Mouse (Mus musculus): ENCODE data around the gene Rgs6. TPM values are rescaled to one million over a fixed set of nuclear protein-coding genes. Genes with fewer than 3 reads are reported as not detected.

The Rgs6 gene
- total and polyA plus RNA-seq, 3 experiments: not detected

DNA sequence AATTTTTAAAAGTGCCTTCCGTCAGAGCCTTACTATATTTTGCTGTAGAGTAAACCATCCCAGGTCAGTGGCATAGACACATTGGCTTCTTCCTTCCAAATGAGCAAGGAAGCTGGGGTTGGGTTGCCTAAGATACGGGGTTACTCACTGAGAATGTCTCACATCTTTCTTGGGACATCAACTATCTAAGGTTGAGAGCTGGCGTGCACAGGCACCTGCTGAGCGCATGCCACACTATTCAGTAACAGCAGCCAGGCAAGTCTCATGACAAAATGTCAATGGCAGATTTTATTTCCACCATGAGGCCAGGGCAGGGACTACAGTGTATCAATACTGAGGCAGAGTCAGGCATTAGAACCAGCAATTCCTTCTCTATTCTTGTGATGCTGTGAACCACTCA is 394.6 kb downstream of the Rgs6 start:
- DNase-seq (ENCODE audit: extremely low read depth): no peak
- Histone ChIP-seq H3K4me3 (replicated peaks in 1 of 3; ENCODE audit: low read depth in 2 of 3, low read length in 2 of 3, poor library complexity in 1 of 3) (no peak overlapping the region), H3K9me3 (replicated peaks; ENCODE audit: low read length) (no peaks in the 10 kb centered on the region), H3K27me3 (replicated peaks) (no peaks in the 10 kb centered on the region), H3K9ac (ENCODE audit: insufficient read depth, low read depth) (no peak overlapping the region), H3K79me2 (replicated peaks; ENCODE audit: control insufficient read depth, extremely low read depth, insufficient read depth, poor library complexity, severe bottlenecking) (no peaks in the 10 kb centered on the region), H3K4me2 (ENCODE audit: insufficient read depth, low read depth, poor library complexity, severe bottlenecking) (no peak overlapping the region), H3K36me3 (replicated peaks in 1 of 2; ENCODE audit: control insufficient read depth in 1 of 2, insufficient read depth in 1 of 2, low read length in 1 of 2) (no peaks in the 10 kb centered on the region), H3K27ac (ENCODE audit: insufficient read depth, low read depth) (no peak overlapping the region), H3K4me1 (ENCODE audit: control insufficient read depth in 1 of 2, insufficient read depth in 2 of 2) (peaks cover 0 to 4% of the 10 kb centered on the region in 2 experiments; a peak in 2 of 4 replicates)
- in situ Hi-C loops (cut with MboI; ENCODE audit: low pct_ligation_motif_present, low pct_unique_long_range_greater_than_20kb, low sequenced_read_pairs): no loop called here
- dilution Hi-C loops (cut with MboI; ENCODE audit: extremely low pct_ligation_motif_present, extremely low pct_unique_long_range_greater_than_20kb, low sequenced_read_pairs): no loop called here
- no peak for TF ChIP-seq TBP (conservative IDR thresholded peaks at IDR 0.05; ENCODE audit: low read depth, low read length)
- TF ChIP-seq MAZ (IDR thresholded peaks at IDR 0.05; ENCODE audit: low read depth, low read length): no peak
- TF ChIP-seq NELFE (IDR thresholded peaks at IDR 0.05; ENCODE audit: low read depth, low read length): no peak
- TF ChIP-seq POLR2AphosphoS2 (IDR thresholded peaks at IDR 0.05; ENCODE audit: low read depth, low read length): no peak
- TF ChIP-seq NRF1 (IDR thresholded peaks at IDR 0.05; ENCODE audit: low read depth, low read length): no peak
- no peak for TF ChIP-seq ETS1 (conservative IDR thresholded peaks at IDR 0.05; ENCODE audit: low read depth, low read length)
- no peak for TF ChIP-seq E2F4 (IDR thresholded peaks at IDR 0.05; ENCODE audit: insufficient replicate concordance, low read depth, low read length)
- no peak for TF ChIP-seq GABPA (IDR thresholded peaks at IDR 0.05; ENCODE audit: insufficient replicate concordance, low read depth, low read length)
- TF ChIP-seq CHD2 (IDR thresholded peaks at IDR 0.05; ENCODE audit: low read length): no peak
- TF ChIP-seq JUND (conservative IDR thresholded peaks at IDR 0.05; ENCODE audit: low read depth, low read length): no peak
- TF ChIP-seq MEF2A (IDR thresholded peaks at IDR 0.05; ENCODE audit: borderline replicate concordance, low read depth, low read length): no peak
- TF ChIP-seq ZNF384 (IDR thresholded peaks at IDR 0.05; ENCODE audit: low read depth, low read length): no peak
- no peak for TF ChIP-seq MAX (IDR thresholded peaks at IDR 0.05; ENCODE audit: low read length)
- TF ChIP-seq EP300 (IDR thresholded peaks at IDR 0.05; ENCODE audit: low read length): no peak
- TF ChIP-seq ELF1 (IDR thresholded peaks at IDR 0.05; ENCODE audit: low read depth, low read length): no peak
- TF ChIP-seq TCF12 (IDR thresholded peaks at IDR 0.05; ENCODE audit: low read depth, low read length): no peak

DNA sequence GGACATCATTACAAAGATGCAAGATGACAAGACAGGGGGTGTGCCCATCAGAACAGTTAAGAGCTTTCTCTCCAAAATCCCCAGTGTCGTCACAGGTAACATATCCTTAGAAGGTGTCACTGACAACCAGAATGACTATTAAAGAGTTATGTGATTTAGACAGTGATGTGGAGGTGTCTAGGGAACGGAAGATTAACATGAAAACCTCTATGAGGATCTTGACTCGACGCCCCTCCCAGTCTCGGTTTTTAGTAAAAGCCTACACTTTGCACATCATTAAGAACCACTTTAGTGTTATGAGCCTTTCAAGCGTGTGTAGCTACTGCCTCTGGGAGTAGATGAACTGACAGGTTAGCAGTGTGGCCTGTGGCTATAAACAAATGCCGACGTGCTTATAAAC is 397.2 kb downstream of the Rgs6 start:
- no peak overlapping the region for H3K27ac ChIP-seq (ENCODE audit: insufficient read depth, low read depth)
- H3K9me3 ChIP-seq (replicated peaks; ENCODE audit: low read length): no peaks in the 10 kb centered on the region
- H3K27me3 ChIP-seq (replicated peaks): no peaks in the 10 kb centered on the region
- H3K79me2 ChIP-seq (replicated peaks; ENCODE audit: control insufficient read depth, extremely low read depth, insufficient read depth, poor library complexity, severe bottlenecking): no peaks in the 10 kb centered on the region
- no peak overlapping the region for H3K4me3 ChIP-seq (replicated peaks in 1 of 3; ENCODE audit: low read depth in 2 of 3, low read length in 2 of 3, poor library complexity in 1 of 3)
- H3K36me3 ChIP-seq (replicated peaks in 1 of 2; ENCODE audit: control insufficient read depth in 1 of 2, insufficient read depth in 1 of 2, low read length in 1 of 2): no peaks in the 10 kb centered on the region
- no peak for DNase-seq (ENCODE audit: extremely low read depth)
- H3K4me1 ChIP-seq (ENCODE audit: control insufficient read depth in 1 of 2, insufficient read depth in 2 of 2): peaks cover 0 to 4% of the 10 kb centered on the region in 2 experiments; a peak in 2 of 4 replicates
- in situ Hi-C loops (cut with MboI; ENCODE audit: low pct_ligation_motif_present, low pct_unique_long_range_greater_than_20kb, low sequenced_read_pairs) (no loop called here), dilution Hi-C loops (cut with MboI; ENCODE audit: extremely low pct_ligation_motif_present, extremely low pct_unique_long_range_greater_than_20kb, low sequenced_read_pairs) (no loop called here)
- TF ChIP-seq MAFK (IDR thresholded peaks at IDR 0.05; ENCODE audit: insufficient replicate concordance, low read length) (no peak), ZC3H11A (IDR thresholded peaks at IDR 0.05; ENCODE audit: low read depth, low read length) (no peak), MAX (IDR thresholded peaks at IDR 0.05; ENCODE audit: low read length) (no peak)
- no peak overlapping the region for H3K4me2 ChIP-seq (ENCODE audit: insufficient read depth, low read depth, poor library complexity, severe bottlenecking)
- H3K9ac ChIP-seq (ENCODE audit: insufficient read depth, low read depth): no peak overlapping the region
